In genomic region chr16:86741236-86741635, GRCm38 (mm10) we compare ENCODE assay signal across 21 mouse cellular contexts.
"Had no signal": no experiment of that assay in that cellular context is flagged by ENCODE, and none has a peak within 500 bp of the region (broad histone marks: within the 10 kb centered on the region; RNA-seq: fewer than 3 reads in every experiment).

No protein-coding gene starts in this region.

- ATAC-seq: midbrain, embryonic 16.5 days had no signal

- H3K36me3 ChIP-seq: midbrain, embryonic 10.5 days; midbrain, embryonic 12.5 days; neural tube, embryonic 13.5 days; neural tube, embryonic 15.5 days; stomach, embryonic 15.5 days had no signal

- H3K4me3 ChIP-seq: midbrain, embryonic 10.5 days; midbrain, embryonic 12.5 days; myocyte; neural tube, embryonic 13.5 days; neural tube, embryonic 15.5 days; stomach, embryonic 15.5 days had no signal

- DNase-seq: lung, adult 18-20 months; lung, embryonic 14.5 days; lung, postnatal 10 days; midbrain, embryonic 14.5 days; retina, postnatal 1 day; right cerebral cortex, adult 18-20 months; right cerebral cortex, postnatal 25 days; right cerebral cortex, postnatal 4 days; spleen, adult 18-20 months; thymus, adult 2 months; thymus, postnatal 25 days; thymus, postnatal 4 days had no signal

- H3K9me3 ChIP-seq: midbrain, embryonic 10.5 days; midbrain, embryonic 12.5 days; neural tube, embryonic 13.5 days; neural tube, embryonic 15.5 days; stomach, embryonic 15.5 days had no signal

- H3K27me3 ChIP-seq: midbrain, embryonic 12.5 days; neural tube, embryonic 13.5 days; neural tube, embryonic 15.5 days; stomach, embryonic 15.5 days had no signal

- H3K9ac ChIP-seq: lung, embryonic 14.5 days; midbrain, embryonic 12.5 days; neural tube, embryonic 13.5 days; neural tube, embryonic 15.5 days; stomach, embryonic 15.5 days had no signal

- H3K4me1 ChIP-seq: midbrain, embryonic 10.5 days; midbrain, embryonic 12.5 days; neural tube, embryonic 13.5 days; neural tube, embryonic 15.5 days; stomach, embryonic 15.5 days had no signal

- H3K4me2 ChIP-seq: lung, embryonic 14.5 days; midbrain, embryonic 12.5 days; neural tube, embryonic 13.5 days; neural tube, embryonic 15.5 days; stomach, embryonic 15.5 days had no signal

- H3K27ac ChIP-seq: macrophage; midbrain, embryonic 10.5 days; midbrain, embryonic 12.5 days; neural tube, embryonic 13.5 days; neural tube, embryonic 15.5 days; stomach, embryonic 15.5 days; stomach, postnatal 0 days had no signal
